Comparison of ENCODE assay signal across 16 mouse cellular contexts in genomic region chr3:22007736-22008135, GRCm38 (mm10).
"Had no signal": no experiment of that assay in that cellular context is flagged by ENCODE, and none has a peak within 500 bp of the region (broad histone marks: within the 10 kb centered on the region; RNA-seq: fewer than 3 reads in every experiment).

No protein-coding gene starts in this region.

- DNase-seq: kidney, postnatal 14 days; layer of hippocampus, adult 9-11 months; liver; liver, postnatal 0 days; lung, embryonic 14.5 days; thymus, postnatal 25 days had no signal

- H3K9ac ChIP-seq: kidney, embryonic 15.5 days; limb, embryonic 13.5 days; liver, embryonic 14.5 days; liver, postnatal 0 days; lung, embryonic 14.5 days; midbrain, embryonic 13.5 days; stomach, embryonic 15.5 days had no signal

- H3K4me2 ChIP-seq: kidney, embryonic 15.5 days; limb, embryonic 13.5 days; lung, embryonic 14.5 days; midbrain, embryonic 13.5 days; stomach, embryonic 15.5 days had no signal

- H3K36me3 ChIP-seq: kidney, embryonic 15.5 days; limb, embryonic 10.5 days; limb, embryonic 13.5 days; midbrain, embryonic 13.5 days; stomach, embryonic 15.5 days had no signal

- H3K27ac ChIP-seq: kidney, embryonic 15.5 days; layer of hippocampus, adult 2 months; limb, embryonic 10.5 days; limb, embryonic 13.5 days; liver, embryonic 14.5 days; macrophage; midbrain, embryonic 13.5 days; stomach, embryonic 15.5 days had no signal

- ATAC-seq: liver, postnatal 0 days; lung, postnatal 0 days; midbrain, embryonic 13.5 days; midbrain, embryonic 16.5 days had no signal

- H3K4me1 ChIP-seq: kidney, embryonic 15.5 days; limb, embryonic 10.5 days; limb, embryonic 13.5 days; midbrain, embryonic 13.5 days; stomach, embryonic 15.5 days had no signal

- H3K4me3 ChIP-seq: kidney, embryonic 15.5 days; layer of hippocampus, adult 2 months; limb, embryonic 10.5 days; limb, embryonic 13.5 days; midbrain, embryonic 13.5 days; stomach, embryonic 15.5 days had no signal

- H3K9me3 ChIP-seq: kidney, embryonic 15.5 days; limb, embryonic 10.5 days; limb, embryonic 13.5 days; midbrain, embryonic 13.5 days; stomach, embryonic 15.5 days had no signal

- H3K27me3 ChIP-seq: kidney, embryonic 15.5 days; limb, embryonic 13.5 days; midbrain, embryonic 13.5 days; stomach, embryonic 15.5 days had no signal
